Mouse (Mus musculus) liver, embryonic 14.5 days (tissue): ENCODE results near the gene Slc6a17.

Source experiments
- CTCF ChIP-seq: IDR thresholded peaks from 2 replicates; pipeline ENCODE4 v1.5.1; 2016; ENCODE audit warnings: antibody characterized with exemption, low read depth, control low read depth
- EP300 ChIP-seq: IDR thresholded peaks from 2 replicates; pipeline ENCODE4 v1.6.1; 2016; ENCODE audit warnings: antibody characterized with exemption, low read depth

GRCm38 (mm10) chr3:107424258-107425041, 93.4 kb downstream of the Slc6a17 start:
- TF ChIP-seq EP300 (no peak), CTCF (no peak)
